Mouse (Mus musculus): ENCODE data around the gene Gm16405.
"Not testable (repeated sequence)": the region's sequence is repeated elsewhere in the genome, so short reads cannot be mapped to it uniquely, and the experiment has no call there.

Gm16405 gene

GRCm38 (mm10) chrX:54530908-54531307 is at the start of gene Gm16405:
Gm16405 (plus strand) TSS chrX:54531208.
- not testable (repeated sequence) for DNase-seq
